Mouse (Mus musculus) CH12.LX (cell line): ENCODE results near the gene Ms4a6d. TPM values are rescaled to one million over a fixed set of nuclear protein-coding genes. Genes with fewer than 3 reads are reported as not detected.

Experiments used
- DNase-seq: peaks from one replicate; pipeline ENCODE4 v3.0.0-alpha.2; 2013; ENCODE audit errors: extremely low read depth
- H3K27ac ChIP-seq: 2 replicates; pipeline ENCODE4 v1.5.1; 2012; ENCODE audit warnings: low read depth, mild to moderate bottlenecking, control low read depth, moderate library complexity; ENCODE audit not compliant: insufficient read depth
- H3K27me3 ChIP-seq: replicated peaks from 2 replicates; pipeline ENCODE3; 2012; ENCODE audit warnings: inconsistent platforms
- H3K36me3 ChIP-seq, 2 experiments: replicated peaks in 1 of 2; 2 replicates each; pipeline versions ENCODE3 to v1.6.1; 2012; ENCODE audit warnings: inconsistent platforms in 1 of 2, low read length in 1 of 2, mild to moderate bottlenecking in 1 of 2, mixed read lengths in 1 of 2, moderate library complexity in 1 of 2; ENCODE audit not compliant: control insufficient read depth in 1 of 2, insufficient read depth in 1 of 2
- H3K4me1 ChIP-seq, 2 experiments: 2 replicates each; pipeline ENCODE4 v1.6.1; 2012; ENCODE audit warnings: inconsistent platforms in 1 of 2, moderate library complexity in 1 of 2; ENCODE audit not compliant: insufficient read depth in 2 of 2, control insufficient read depth in 1 of 2
- H3K4me2 ChIP-seq: 2 replicates; pipeline ENCODE4 v1.6.1; 2012; ENCODE audit warnings: low read depth, mild to moderate bottlenecking, control low read depth; ENCODE audit not compliant: poor library complexity, insufficient read depth, severe bottlenecking
- H3K4me3 ChIP-seq, 3 experiments: fragments of 150-350 bp in 1 of 3; sonication (generic) in 1 of 3; replicated peaks in 1 of 3; 2 replicates each; pipeline versions ENCODE3 to v1.5.1; 2011 to 2012; ENCODE audit warnings: low read depth in 2 of 3, low read length in 2 of 3, mild to moderate bottlenecking in 2 of 3, moderate library complexity in 2 of 3, control low read depth in 1 of 3, improper control_type of control experiment in 1 of 3, inconsistent platforms in 1 of 3, mixed read lengths in 1 of 3; ENCODE audit not compliant: poor library complexity in 1 of 3
- H3K79me2 ChIP-seq: replicated peaks from 2 replicates; pipeline ENCODE4 v1.6.1; 2012; ENCODE audit warnings: mild to moderate bottlenecking, moderate library complexity; ENCODE audit not compliant: control insufficient read depth, poor library complexity, insufficient read depth, severe bottlenecking; ENCODE audit errors: extremely low read depth
- H3K9ac ChIP-seq: 2 replicates; pipeline ENCODE4 v1.6.1; 2012; ENCODE audit warnings: low read depth, mild to moderate bottlenecking, control low read depth, moderate library complexity; ENCODE audit not compliant: insufficient read depth
- H3K9me3 ChIP-seq: replicated peaks from 2 replicates; pipeline ENCODE3; 2012; ENCODE audit warnings: low read length, inconsistent platforms, mixed read lengths
- CTCF ChIP-seq, 2 experiments: IDR thresholded peaks in 1 of 2; conservative IDR thresholded peaks in 1 of 2; 2 replicates each; pipeline ENCODE4 v1.5.1; 2011 to 2012; ENCODE audit warnings: low read depth in 2 of 2, low read length in 2 of 2, improper control_type of control experiment in 1 of 2, inconsistent platforms in 1 of 2, mild to moderate bottlenecking in 1 of 2, moderate library complexity in 1 of 2
- EP300 ChIP-seq: IDR thresholded peaks from 2 replicates; pipeline ENCODE4 v1.6.1; 2011; ENCODE audit warnings: low read length, improper control_type of control experiment
- ETS1 ChIP-seq: conservative IDR thresholded peaks from 2 replicates; pipeline ENCODE4 v1.6.1; 2012; ENCODE audit warnings: low read depth, mild to moderate bottlenecking, inconsistent platforms, low read length, improper control_type of control experiment, moderate library complexity
- IRF4 ChIP-seq: IDR thresholded peaks from 2 replicates; pipeline ENCODE4 v1.6.1; 2014; ENCODE audit warnings: low read depth, mild to moderate bottlenecking, inconsistent platforms, low read length, improper control_type of control experiment
- KAT2A ChIP-seq: IDR thresholded peaks from 2 replicates; pipeline ENCODE4 v1.6.1; 2012; ENCODE audit warnings: low read length, improper control_type of control experiment, inconsistent platforms; ENCODE audit not compliant: insufficient replicate concordance
- MAZ ChIP-seq: IDR thresholded peaks from 2 replicates; pipeline ENCODE4 v1.6.1; 2012; ENCODE audit warnings: low read depth, mild to moderate bottlenecking, inconsistent platforms, low read length, improper control_type of control experiment, moderate library complexity
- MXI1 ChIP-seq: IDR thresholded peaks from 2 replicates; pipeline ENCODE4 v1.6.1; 2011; ENCODE audit warnings: mild to moderate bottlenecking, low read depth, low read length, improper control_type of control experiment
- MYC ChIP-seq: IDR thresholded peaks from 2 replicates; pipeline ENCODE4 v1.6.1; 2011; ENCODE audit warnings: low read depth, mild to moderate bottlenecking, improper control_type of control experiment, low read length
- NELFE ChIP-seq: IDR thresholded peaks from 2 replicates; pipeline ENCODE4 v1.6.1; 2011; ENCODE audit warnings: low read depth, low read length, improper control_type of control experiment
- PAX5 ChIP-seq: IDR thresholded peaks from 2 replicates; pipeline ENCODE4 v1.6.1; 2012; ENCODE audit warnings: low read length, inconsistent platforms, mixed read lengths
- POLR2AphosphoS2 ChIP-seq: IDR thresholded peaks from 2 replicates; pipeline ENCODE4 v1.6.1; 2011; ENCODE audit warnings: low read depth, low read length, improper control_type of control experiment
- RAD21 ChIP-seq: IDR thresholded peaks from 2 replicates; pipeline ENCODE4 v1.6.1; 2011; ENCODE audit warnings: low read depth, mild to moderate bottlenecking, low read length, improper control_type of control experiment, moderate library complexity
- RCOR1 ChIP-seq: conservative IDR thresholded peaks from 2 replicates; pipeline ENCODE4 v1.6.1; 2012; ENCODE audit warnings: low read depth, mild to moderate bottlenecking, inconsistent platforms, low read length, improper control_type of control experiment
- SIN3A ChIP-seq: IDR thresholded peaks from 2 replicates; pipeline ENCODE4 v1.6.1; 2012; ENCODE audit warnings: low read length, improper control_type of control experiment, inconsistent platforms
- TBP ChIP-seq: conservative IDR thresholded peaks from 2 replicates; pipeline ENCODE4 v1.6.1; 2011; ENCODE audit warnings: low read depth, low read length, improper control_type of control experiment
- USF1 ChIP-seq: IDR thresholded peaks from 2 replicates; pipeline ENCODE4 v1.6.1; 2014; ENCODE audit warnings: low read depth, mild to moderate bottlenecking, inconsistent platforms, low read length, improper control_type of control experiment
- ZMIZ1 ChIP-seq: IDR thresholded peaks from 2 replicates; pipeline ENCODE4 v1.6.1; 2012; ENCODE audit warnings: low read depth, mild to moderate bottlenecking, inconsistent platforms, low read length, improper control_type of control experiment
- ZNF384 ChIP-seq: IDR thresholded peaks from 2 replicates; pipeline ENCODE4 v1.6.1; 2012; ENCODE audit warnings: low read depth, low read length, improper control_type of control experiment, inconsistent platforms
- dilution Hi-C: fragments of 300-500 bp; cut with MboI; formaldehyde crosslinking; loops from 2 replicates; pipeline ENCODE4 v1.14.3; 2020; ENCODE audit warnings: low sequenced_read_pairs; ENCODE audit not compliant: extremely low pct_unique_long_range_greater_than_20kb, extremely low pct_ligation_motif_present
- in situ Hi-C: fragments of 300-500 bp; cut with MboI; formaldehyde crosslinking; loops from 3 replicates; pipeline ENCODE4 v1.14.3; 2019; ENCODE audit warnings: low sequenced_read_pairs, low pct_ligation_motif_present, low pct_unique_long_range_greater_than_20kb, mixed read lengths
- polyA plus RNA-seq: library from polyadenylated mRNA; unstranded; fragments of >175 nt; gene quantifications from 2 replicates; pipeline ENCODE4 v1.2.1, GENCODE M21; 2012; ENCODE audit warnings: low read depth; ENCODE audit not compliant: insufficient read length
- total RNA-seq, 2 experiments: library from RNA; depleted of rRNA; stranded (reverse); fragments of 300-350 nt in 1 of 2; fragments of >200 nt in 1 of 2; gene quantifications; 2 replicates each; pipeline ENCODE4 v1.2.3; 2012 to 2014

Gene Ms4a6d
- total and polyA plus RNA-seq, 3 experiments: 2.7 to 3.3 (median 2.8) TPM

DNA sequence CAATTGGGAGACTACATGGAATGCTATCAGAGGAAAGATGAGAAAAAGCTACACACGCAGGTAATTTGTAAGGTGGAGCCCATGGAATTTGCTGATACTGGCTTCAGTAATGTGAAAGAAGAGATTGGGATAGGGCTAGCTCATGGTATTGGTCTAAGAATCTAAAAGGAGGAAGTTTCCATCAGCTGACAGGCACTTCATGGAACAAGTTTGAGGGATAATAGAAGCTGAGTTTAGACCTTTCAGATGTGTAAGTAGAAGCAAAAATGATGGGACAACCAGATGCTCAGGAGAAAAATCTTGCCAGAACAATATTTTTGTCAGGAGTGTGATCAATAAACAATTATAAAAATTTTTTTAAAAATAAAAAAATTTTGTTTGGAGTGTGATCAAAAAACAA is 29.1 kb upstream of the Ms4a6d start:
- TF ChIP-seq MYC: no peak
- TF ChIP-seq PAX5: no peak
- no peak for TF ChIP-seq RAD21
- TF ChIP-seq POLR2AphosphoS2: no peak
- TF ChIP-seq MXI1: no peak
- TF ChIP-seq MAZ: no peak
- no peak for TF ChIP-seq NELFE
- TF ChIP-seq CTCF (conservative IDR thresholded peaks at IDR 0.05 in 1 of 2, IDR thresholded peaks at IDR 0.05 in 1 of 2; ENCODE audit: low read depth in 2 of 2, low read length in 2 of 2): no peak
- TF ChIP-seq IRF4: no peak
- TF ChIP-seq, all 38 proteins: peak for 0
- Histone ChIP-seq H3K36me3 (peaks cover 0 to 4% of the 10 kb centered on the region in 2 experiments), H3K9ac (no peak overlapping the region), H3K9me3 (no peaks in the 10 kb centered on the region), H3K4me3 (no peak overlapping the region), H3K27ac (no peak overlapping the region), H3K4me1 (no peaks in the 10 kb centered on the region), H3K4me2 (no peak overlapping the region), H3K27me3 (no peaks in the 10 kb centered on the region), H3K79me2 (no peaks in the 10 kb centered on the region)
- no peak for DNase-seq
- dilution Hi-C loops: no loop called here
- in situ Hi-C loops: no loop called here

GRCm38 (mm10) chr19:11625231-11625630 is 20.6 kb upstream of the Ms4a6d start:
- no peaks in the 10 kb centered on the region for H3K79me2 ChIP-seq
- DNase-seq: no peak
- no peak overlapping the region for H3K9ac ChIP-seq
- H3K9me3 ChIP-seq: no peaks in the 10 kb centered on the region
- H3K27ac ChIP-seq: no peak overlapping the region
- no peak overlapping the region for H3K4me3 ChIP-seq
- in situ Hi-C loops: no loop called here
- H3K36me3 ChIP-seq: peaks cover 0 to 2% of the 10 kb centered on the region in 2 experiments
- no peak overlapping the region for H3K4me2 ChIP-seq
- H3K4me1 ChIP-seq: no peaks in the 10 kb centered on the region
- H3K27me3 ChIP-seq: no peaks in the 10 kb centered on the region
- dilution Hi-C loops: no loop called here
- TF ChIP-seq ZNF384 (no peak), CTCF (conservative IDR thresholded peaks at IDR 0.05 in 1 of 2, IDR thresholded peaks at IDR 0.05 in 1 of 2; ENCODE audit: low read depth in 2 of 2, low read length in 2 of 2) (no peak), KAT2A (no peak), MYC (no peak), SIN3A (no peak), IRF4 (no peak), ETS1 (no peak), ZMIZ1 (no peak), TBP (no peak), EP300 (no peak), RAD21 (no peak), RCOR1 (no peak), USF1 (no peak)
